In genomic region chr5:30613242-30613641, GRCm38 (mm10) we compare ENCODE assay signal across 27 mouse cellular contexts. TPM values are rescaled to one million over a fixed set of nuclear protein-coding genes. Genes with fewer than 3 reads are reported as not detected.
DNase-seq lines count a peak whose midpoint lies in the region; ATAC-seq and TF ChIP-seq lines count a peak whose summit lies in the region.
"Had no signal": no experiment of that assay in that cellular context is flagged by ENCODE, and none has a peak within 500 bp of the region (broad histone marks: within the 10 kb centered on the region; RNA-seq: fewer than 3 reads in every experiment).

No protein-coding gene starts in this region.

- peaks cover 62% of the 10 kb centered on the region for H3K4me1 ChIP-seq in heart, embryonic 10.5 days
- peaks cover 62% of the 10 kb centered on the region for H3K4me1 ChIP-seq in heart, embryonic 15.5 days (replicated peaks)
- H3K4me1 ChIP-seq in lung, embryonic 15.5 days, result peaks cover 60% of the 10 kb centered on the region
- peaks cover 17% of the 10 kb centered on the region for H3K4me1 ChIP-seq in stomach, postnatal 0 days (replicated peaks; ENCODE audit: control insufficient read depth, insufficient read depth)

- no peaks in the 10 kb centered on the region for H3K36me3 ChIP-seq in heart, embryonic 10.5 days
- no peaks in the 10 kb centered on the region for H3K36me3 ChIP-seq in heart, embryonic 15.5 days
- H3K36me3 ChIP-seq in lung, embryonic 15.5 days, result no peaks in the 10 kb centered on the region
- no peaks in the 10 kb centered on the region for H3K36me3 ChIP-seq in stomach, postnatal 0 days (ENCODE audit: control insufficient read depth, insufficient read depth, low read length)
- H3K36me3 ChIP-seq: embryonic facial prominence, embryonic 13.5 days; forebrain, embryonic 10.5 days; limb, embryonic 12.5 days; liver, embryonic 15.5 days; midbrain, embryonic 13.5 days had no signal

- peak overlapping the region; percentile 84 for H3K27ac ChIP-seq in heart, embryonic 10.5 days
- peak overlapping the region; percentile 89 for H3K27ac ChIP-seq in heart, embryonic 15.5 days
- H3K27ac ChIP-seq in lung, embryonic 15.5 days, result peak overlapping the region; percentile 51
- peak overlapping the region; percentile 91 for H3K27ac ChIP-seq in stomach, postnatal 0 days (replicated peaks)
- H3K27ac ChIP-seq: embryonic facial prominence, embryonic 13.5 days; forebrain, embryonic 10.5 days; limb, embryonic 12.5 days; liver, embryonic 15.5 days; macrophage; midbrain, embryonic 13.5 days had no signal

- H3K4me2 ChIP-seq in heart, embryonic 15.5 days, result no peak overlapping the region
- no peak overlapping the region for H3K4me2 ChIP-seq in lung, embryonic 15.5 days
- peak overlapping the region; percentile 1; the same call in 1 of the 2 replicates for H3K4me2 ChIP-seq in stomach, postnatal 0 days (replicated peaks; ENCODE audit: low read depth)
- H3K4me2 ChIP-seq: embryonic facial prominence, embryonic 13.5 days; limb, embryonic 12.5 days; liver, embryonic 15.5 days; midbrain, embryonic 13.5 days had no signal

- DNase-seq in heart, embryonic 10.5 days (ENCODE audit: low spot score), result no peak
- no peak for DNase-seq in heart, postnatal 14 days
- no peak for DNase-seq in heart, adult 11 months
- no peak for DNase-seq in lung, adult 18-20 months
- no peak for DNase-seq in stomach, postnatal 0 days (ENCODE audit: low spot score)
- no peak for DNase-seq in embryo, embryonic 10 days (ENCODE audit: low spot score)
- DNase-seq: cerebellum, adult 11 months; cerebellum, adult 9-10 months; cerebellum, postnatal 36 days; forebrain, postnatal 0 days; kidney, adult 11 months; kidney, postnatal 14 days; layer of hippocampus, adult 9-11 months; thymus, adult 18-20 months; thymus, postnatal 25 days had no signal

- peaks cover 3% of the 10 kb centered on the region; the same call in 1 of the 2 replicates for H3K27me3 ChIP-seq in heart, embryonic 10.5 days (ENCODE audit: insufficient read depth, poor library complexity, severe bottlenecking)
- H3K27me3 ChIP-seq in heart, embryonic 15.5 days, result no peaks in the 10 kb centered on the region
- no peaks in the 10 kb centered on the region for H3K27me3 ChIP-seq in lung, embryonic 15.5 days
- H3K27me3 ChIP-seq in stomach, postnatal 0 days (ENCODE audit: control insufficient read depth, insufficient read depth, low read length), result no peaks in the 10 kb centered on the region
- H3K27me3 ChIP-seq: liver, embryonic 15.5 days; midbrain, embryonic 13.5 days had no signal

- H3K9ac ChIP-seq in heart, embryonic 15.5 days, result no peak overlapping the region
- no peak overlapping the region for H3K9ac ChIP-seq in lung, embryonic 15.5 days
- H3K9ac ChIP-seq in stomach, postnatal 0 days (ENCODE audit: low read length), result no peak overlapping the region
- H3K9ac ChIP-seq: embryonic facial prominence, embryonic 13.5 days; forebrain, postnatal 0 days; limb, embryonic 12.5 days; liver, embryonic 15.5 days; midbrain, embryonic 13.5 days had no signal

- no peak for TF ChIP-seq EP300 in stomach, postnatal 0 days (optimal IDR thresholded peaks at IDR 0.05)

- no peaks in the 10 kb centered on the region for H3K9me3 ChIP-seq in heart, embryonic 10.5 days
- no peaks in the 10 kb centered on the region for H3K9me3 ChIP-seq in heart, embryonic 15.5 days (replicated peaks)
- H3K9me3 ChIP-seq in lung, embryonic 15.5 days, result no peaks in the 10 kb centered on the region
- no peaks in the 10 kb centered on the region for H3K9me3 ChIP-seq in stomach, postnatal 0 days (ENCODE audit: control insufficient read depth, low read length)
- H3K9me3 ChIP-seq: embryonic facial prominence, embryonic 13.5 days; forebrain, embryonic 10.5 days; liver, embryonic 15.5 days; midbrain, embryonic 13.5 days had no signal

- ATAC-seq in heart, embryonic 15.5 days (replicated peaks; ENCODE audit: insufficient number of reproducible peaks, insufficient read depth, low FRiP score, low read depth), result no peak
- ATAC-seq in lung, embryonic 15.5 days (ENCODE audit: borderline replicate concordance, extremely low read depth, low FRiP score, low TSS enrichment), result no peak
- no peak for ATAC-seq in stomach, postnatal 0 days (ENCODE audit: low FRiP score, low TSS enrichment)
- ATAC-seq: forebrain, postnatal 0 days; hindbrain, embryonic 16.5 days; midbrain, embryonic 13.5 days; Patski had no signal

- intact Hi-C loops in heart, postnatal 14 days (cut with DNase I), result no loop called here

- no peak overlapping the region for H3K4me3 ChIP-seq in heart, embryonic 10.5 days
- no peak overlapping the region for H3K4me3 ChIP-seq in heart, embryonic 15.5 days
- no peak overlapping the region for H3K4me3 ChIP-seq in lung, embryonic 15.5 days
- no peak overlapping the region for H3K4me3 ChIP-seq in stomach, postnatal 0 days (ENCODE audit: low read depth, low read length)
- H3K4me3 ChIP-seq: embryonic facial prominence, embryonic 13.5 days; forebrain, embryonic 10.5 days; limb, embryonic 12.5 days; liver, embryonic 15.5 days; midbrain, embryonic 13.5 days had no signal

- no peak for TF ChIP-seq CTCF in stomach, postnatal 0 days (IDR thresholded peaks at IDR 0.05; ENCODE audit: low read depth)

- 77% methylated on average over 8 of the region's 8 CpGs for WGBS in heart, embryonic 10.5 days
- WGBS in heart, embryonic 15.5 days, result 83% methylated on average over 8 of the region's 8 CpGs
- 56% methylated on average over 8 of the region's 8 CpGs for WGBS in lung, embryonic 15.5 days
- WGBS in stomach, postnatal 0 days, result 45% methylated on average over 8 of the region's 8 CpGs

RNA-seq across cellular contexts. Expression of gene Kcnk3, which starts 25.3 kb away (rescaled TPM):
- polyA plus RNA-seq in heart, embryonic 10.5 days (2016; fragmentation: Nextera tagmentation; extraction: Ambion mirVana), result 17.0 and 34.2 TPM in 2 replicates
- total RNA-seq in heart, postnatal 14 days (2021), result 100 to 1,000 TPM; 181 to 186 TPM
- 16.5 and 27.5 TPM in 2 replicates for polyA plus RNA-seq in heart, embryonic 15.5 days (2015; fragmentation: Nextera tagmentation; extraction: Ambion mirVana)
- polyA plus RNA-seq in lung, embryonic 15.5 days (2015; fragmentation: Nextera tagmentation; extraction: Ambion mirVana), result 21.5 and 23.1 TPM in 2 replicates
- 11.1 and 13.8 TPM in 2 replicates for polyA plus RNA-seq in stomach, postnatal 0 days (2015; fragmentation: Nextera tagmentation; extraction: Ambion mirVana)
- total RNA-seq: megakaryocyte-erythroid progenitor cell, adult 5-6 weeks; MEL had no signal
- polyA plus RNA-seq: macrophage, Patski had no signal

RNA-seq across cellular contexts. Expression of gene Slc35f6, which starts 34.5 kb away (rescaled TPM):
- 25.5 and 28.4 TPM in 2 replicates for polyA plus RNA-seq in heart, embryonic 10.5 days (2016; fragmentation: Nextera tagmentation; extraction: Ambion mirVana)
- total RNA-seq in heart, postnatal 14 days (2021), result 10 to 100 TPM; 37.4 to 39.9 TPM
- polyA plus RNA-seq in heart, embryonic 15.5 days (2015; fragmentation: Nextera tagmentation; extraction: Ambion mirVana), result 22.2 and 28.2 TPM in 2 replicates
- 26.1 and 28.6 TPM in 2 replicates for polyA plus RNA-seq in lung, embryonic 15.5 days (2015; fragmentation: Nextera tagmentation; extraction: Ambion mirVana)
- 30.6 and 35.6 TPM in 2 replicates for polyA plus RNA-seq in stomach, postnatal 0 days (2015; fragmentation: Nextera tagmentation; extraction: Ambion mirVana)

RNA-seq across cellular contexts. Expression of gene Cenpa, which starts 53.3 kb away (rescaled TPM):
- polyA plus RNA-seq in heart, embryonic 10.5 days (2016; fragmentation: Nextera tagmentation; extraction: Ambion mirVana), result 323 and 372 TPM in 2 replicates
- 10 to 100 TPM; 56.0 to 67.6 TPM for total RNA-seq in heart, postnatal 14 days (2021)
- 210 and 218 TPM in 2 replicates for polyA plus RNA-seq in heart, embryonic 15.5 days (2015; fragmentation: Nextera tagmentation; extraction: Ambion mirVana)
- 332 and 343 TPM in 2 replicates for polyA plus RNA-seq in lung, embryonic 15.5 days (2015; fragmentation: Nextera tagmentation; extraction: Ambion mirVana)
- 58.1 and 79.9 TPM in 2 replicates for polyA plus RNA-seq in stomach, postnatal 0 days (2015; fragmentation: Nextera tagmentation; extraction: Ambion mirVana)
